Mouse (Mus musculus) bone marrow, adult 2 months (tissue): ENCODE measurements at regions not wholly inside any gene's neighbourhood (a gene's known extent, or its start where the extent isn't known, plus 50 kb on each side); places are given as distances from the start of the nearest gene placed in this dataset.

ENCODE experiments used
- H3K27ac ChIP-seq: fragments of 200-500 bp; 2 replicates; pipeline ENCODE4 v1.5.1; 2012; ENCODE audit warnings: low read depth, mild to moderate bottlenecking, control low read depth, inconsistent platforms, low read length; ENCODE audit not compliant: control insufficient read depth, poor library complexity, insufficient read depth
- H3K4me1 ChIP-seq: fragments of 200-500 bp; 2 replicates; pipeline ENCODE4 v1.6.1; 2011; ENCODE audit warnings: low read length; ENCODE audit not compliant: control insufficient read depth, insufficient read depth
- H3K4me3 ChIP-seq: fragments of 200-500 bp; replicated peaks from 2 replicates; pipeline ENCODE3; 2011; ENCODE audit warnings: mild to moderate bottlenecking, low read depth, low read length, control low read depth; ENCODE audit not compliant: control insufficient read depth
- CTCF ChIP-seq: fragments of 200-500 bp; IDR thresholded peaks from 2 replicates; pipeline ENCODE4 v1.5.1; 2011; ENCODE audit warnings: low read length, control low read depth; ENCODE audit not compliant: control insufficient read depth, insufficient read depth
- POLR2A ChIP-seq: fragments of 200-500 bp; IDR thresholded peaks from 2 replicates; pipeline ENCODE4 v1.6.1; 2011; ENCODE audit warnings: low read depth, mild to moderate bottlenecking, control low read depth, low read length, borderline replicate concordance; ENCODE audit not compliant: control insufficient read depth
- WGBS: fragments of 180-500 bp; shearing (Covaris S2); methylation state at CpG from one replicate; pipeline ENCODE4 v1.1.7; 2018; 5-methylcytosine and 5-hydroxymethylcytosine counted together

DNA sequence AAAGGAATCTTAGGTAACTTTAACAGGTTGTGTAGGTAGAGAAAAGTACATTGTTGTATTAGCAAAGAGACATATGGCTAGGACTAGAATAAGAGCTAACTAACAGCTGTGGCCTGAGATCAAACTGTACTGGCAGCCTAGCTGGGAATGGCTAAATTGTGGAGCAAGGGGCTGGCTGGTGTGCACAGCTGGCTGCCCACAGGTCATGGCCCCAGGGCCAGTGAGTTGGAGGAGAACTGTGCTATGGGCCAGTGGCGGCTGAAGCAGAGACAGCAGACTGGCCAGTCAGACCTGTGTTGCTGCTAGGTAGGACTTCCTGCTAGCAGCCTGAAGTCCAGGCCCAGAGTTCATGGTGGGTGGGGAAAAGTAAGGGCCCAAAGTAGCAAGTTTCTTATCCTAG is 394.6 kb downstream of the Hace1 start:
- WGBS: 94% methylated on average over 1 of the region's 1 CpGs
- Histone ChIP-seq H3K4me3 (no peak overlapping the region), H3K4me1 (no peaks in the 10 kb centered on the region), H3K27ac (no peak overlapping the region)
- TF ChIP-seq POLR2A (no peak), CTCF (no peak)

DNA sequence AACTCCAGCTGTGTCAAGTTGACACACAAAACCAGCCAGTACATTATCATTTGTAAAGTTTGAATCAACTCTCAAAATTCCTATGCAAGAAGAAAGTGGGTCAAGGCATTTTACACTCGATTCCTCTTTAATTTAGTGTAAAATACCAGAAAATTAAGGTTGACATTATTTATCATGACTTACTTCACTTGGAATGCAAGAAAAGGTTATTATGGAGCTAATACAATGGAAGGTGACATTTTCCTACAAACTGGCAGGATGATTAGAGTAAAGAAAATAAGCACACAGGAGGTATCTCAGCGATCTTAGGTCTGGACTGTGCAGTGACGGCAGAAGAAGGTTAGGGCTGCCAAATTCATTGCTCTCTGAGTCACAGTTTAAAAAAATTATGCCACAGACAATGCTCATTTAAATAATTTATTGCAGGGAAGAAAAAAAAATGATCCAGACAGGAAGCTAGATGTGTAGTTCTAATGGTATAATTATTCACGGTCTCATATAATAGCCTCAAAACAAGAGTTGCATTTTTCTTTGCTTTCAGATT is 405.2 kb downstream of the Hace1 start:
- Histone ChIP-seq H3K4me3 (no peak overlapping the region), H3K27ac (no peak overlapping the region), H3K4me1 (no peaks in the 10 kb centered on the region)
- TF ChIP-seq POLR2A: no peak
- no peak for TF ChIP-seq CTCF
- 55% methylated on average over 4 of the region's 4 CpGs for WGBS

DNA sequence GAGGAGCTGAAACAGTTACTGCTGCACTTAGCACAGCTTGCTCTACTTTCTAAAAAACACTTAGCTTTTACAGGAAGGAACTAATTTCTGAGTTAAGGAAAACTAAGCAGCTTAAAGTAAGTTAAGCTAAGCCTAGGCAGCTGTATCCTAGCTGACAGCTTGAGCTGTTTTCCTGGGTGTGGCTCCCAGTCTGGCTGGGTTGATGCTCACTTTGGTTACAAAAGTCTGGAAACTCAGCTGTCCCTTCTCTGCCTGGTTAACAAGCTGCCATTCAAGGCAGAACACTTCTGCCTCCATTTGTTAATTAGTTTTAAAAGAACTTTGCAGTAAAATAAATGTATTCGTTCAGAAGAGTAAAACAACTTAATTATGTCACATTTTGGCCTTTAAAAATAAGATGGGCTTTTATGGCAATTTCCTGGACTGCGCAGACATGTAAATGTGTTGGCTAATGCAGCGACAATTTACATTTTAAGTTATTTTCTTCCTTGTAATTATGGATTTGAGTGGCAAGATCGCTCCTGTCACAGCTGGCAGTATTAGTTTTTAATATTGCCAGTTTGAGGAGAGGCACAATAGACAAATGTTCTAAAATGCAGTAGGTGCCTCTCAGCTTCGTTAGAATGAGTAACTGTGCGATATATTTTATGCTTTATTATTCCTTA is 406.2 kb downstream of the Hace1 start:
- H3K27ac ChIP-seq: no peak overlapping the region
- no peak overlapping the region for H3K4me3 ChIP-seq
- WGBS: 69% methylated on average over 6 of the region's 6 CpGs
- TF ChIP-seq CTCF (no peak), POLR2A (no peak)
- no peaks in the 10 kb centered on the region for H3K4me1 ChIP-seq

DNA sequence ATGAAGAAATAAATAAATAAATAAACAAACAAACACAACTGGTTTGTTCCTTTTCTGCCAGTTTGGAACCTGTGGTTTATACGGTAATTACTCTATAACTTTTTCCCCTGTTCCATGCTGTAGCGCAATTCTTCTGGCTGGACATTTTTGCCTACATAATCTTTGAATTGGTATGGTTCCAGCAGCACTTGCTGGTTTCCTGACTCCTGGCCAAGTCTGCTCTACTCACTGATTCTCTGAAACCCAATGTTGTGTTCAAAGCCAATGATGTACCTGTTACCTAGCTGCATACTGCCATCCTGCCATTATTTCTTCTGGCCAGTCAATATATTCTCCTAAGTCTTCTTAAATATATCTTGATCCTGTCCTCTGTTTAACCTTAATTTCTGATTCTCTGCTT is 408.7 kb downstream of the Hace1 start:
- H3K4me1 ChIP-seq: no peaks in the 10 kb centered on the region
- 82% methylated on average over 2 of the region's 2 CpGs for WGBS
- no peak overlapping the region for H3K4me3 ChIP-seq
- no peak overlapping the region for H3K27ac ChIP-seq
- no peak for TF ChIP-seq POLR2A
- TF ChIP-seq CTCF: no peak

DNA sequence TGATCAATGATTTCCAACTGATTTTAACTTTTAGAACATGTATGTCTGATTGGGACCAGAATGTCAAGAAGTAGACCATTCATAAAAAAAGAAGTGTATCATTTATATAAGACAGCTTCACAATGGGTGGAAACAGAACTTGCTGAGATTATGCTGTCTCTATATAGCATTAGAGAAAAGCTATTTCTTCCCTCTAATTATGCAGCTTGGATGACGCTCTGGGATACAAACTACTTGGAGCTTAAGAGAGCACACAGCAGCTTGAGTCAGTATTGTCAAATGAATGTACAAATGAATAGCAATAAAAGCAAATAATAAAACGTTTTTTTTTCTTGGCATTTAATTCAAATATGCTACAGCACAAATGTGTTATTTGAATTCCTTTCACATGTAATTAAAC is 428.7 kb downstream of the Hace1 start:
- Histone ChIP-seq H3K4me1 (no peaks in the 10 kb centered on the region), H3K4me3 (no peak overlapping the region), H3K27ac (no peak overlapping the region)
- no peak for TF ChIP-seq CTCF
- WGBS: 59% methylated on average over 2 of the region's 2 CpGs

DNA sequence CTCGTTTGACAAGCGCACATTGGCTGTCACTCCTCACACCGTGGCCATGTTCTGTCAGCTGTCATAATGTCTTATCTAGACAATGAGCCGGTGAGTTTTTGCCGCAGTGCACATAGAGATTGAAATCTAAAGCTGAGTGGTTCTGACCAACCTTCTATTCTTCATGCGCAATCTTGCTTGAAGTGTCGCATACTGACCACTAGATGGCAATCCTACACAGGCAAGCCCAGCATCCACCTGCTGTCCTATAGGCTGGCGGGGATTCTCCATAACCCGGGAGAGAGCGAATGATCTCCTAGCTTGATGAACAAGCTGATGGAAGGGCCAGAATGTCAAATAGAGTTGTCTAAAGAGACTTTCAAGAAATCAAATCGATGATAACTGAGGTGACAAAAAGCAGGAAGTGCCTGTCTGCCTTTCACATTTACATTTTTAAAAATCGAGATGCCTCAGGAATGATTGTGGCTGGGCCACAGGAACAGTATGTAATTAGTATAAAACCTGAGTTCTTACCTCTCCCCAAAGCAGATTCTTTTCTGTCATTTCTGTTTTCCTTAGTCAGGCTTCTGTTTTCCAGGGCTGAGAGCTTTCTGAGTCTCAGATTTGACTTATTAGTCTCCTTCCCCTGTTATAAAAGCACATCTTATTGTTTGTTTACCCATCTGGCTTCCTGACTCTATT is 434.4 kb downstream of the Hace1 start:
- Histone ChIP-seq H3K4me1 (no peaks in the 10 kb centered on the region), H3K27ac (no peak overlapping the region), H3K4me3 (no peak overlapping the region)
- 13% methylated on average over 12 of the region's 12 CpGs for WGBS
- TF ChIP-seq POLR2A (no peak), CTCF (peak; percentile 57)

DNA sequence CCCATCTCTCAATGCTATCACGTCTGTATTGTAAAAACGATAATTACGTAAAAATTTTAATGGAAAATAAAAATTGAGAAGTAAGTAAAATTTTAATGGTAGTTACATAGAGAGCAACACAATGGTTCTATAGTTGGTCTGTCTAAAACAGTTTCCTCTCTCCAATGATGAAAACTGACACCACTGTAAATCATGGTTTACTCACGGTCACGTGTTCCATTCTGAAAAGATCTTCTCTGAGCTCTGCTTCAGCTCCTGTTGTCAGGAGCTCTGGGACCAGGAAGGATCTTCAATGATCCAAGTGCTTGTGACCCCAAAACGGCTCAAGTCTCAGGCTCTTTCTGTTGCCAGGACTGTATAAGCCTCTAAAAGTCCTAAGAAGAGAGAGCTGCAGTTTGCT is 435.0 kb downstream of the Hace1 start:
- no peak overlapping the region for H3K27ac ChIP-seq
- WGBS: 58% methylated on average over 6 of the region's 6 CpGs
- no peak overlapping the region for H3K4me3 ChIP-seq
- TF ChIP-seq POLR2A (no peak), CTCF (no peak)
- H3K4me1 ChIP-seq: no peaks in the 10 kb centered on the region

DNA sequence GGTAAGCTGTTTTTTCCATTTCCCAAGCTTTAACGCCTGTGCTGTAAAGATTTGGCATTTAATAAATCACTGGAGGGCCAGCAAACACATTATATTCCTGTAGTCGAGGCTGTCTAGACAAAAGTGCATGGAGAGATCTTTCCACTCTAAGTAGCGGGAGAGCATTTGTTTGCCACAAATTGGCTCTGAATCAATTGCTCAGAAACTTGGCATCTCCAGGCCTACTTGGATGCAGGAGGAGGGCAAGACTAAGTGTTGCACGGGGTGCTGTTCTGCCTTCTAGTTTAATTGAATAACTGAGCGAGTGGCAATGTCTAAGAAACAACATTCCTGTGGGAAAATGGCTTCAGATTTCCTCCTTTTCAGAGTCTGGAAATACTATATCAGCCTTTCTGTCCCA is 438.7 kb downstream of the Hace1 start:
- TF ChIP-seq POLR2A (no peak), CTCF (no peak)
- WGBS: 61% methylated on average over 5 of the region's 5 CpGs
- H3K4me1 ChIP-seq: no peaks in the 10 kb centered on the region

DNA sequence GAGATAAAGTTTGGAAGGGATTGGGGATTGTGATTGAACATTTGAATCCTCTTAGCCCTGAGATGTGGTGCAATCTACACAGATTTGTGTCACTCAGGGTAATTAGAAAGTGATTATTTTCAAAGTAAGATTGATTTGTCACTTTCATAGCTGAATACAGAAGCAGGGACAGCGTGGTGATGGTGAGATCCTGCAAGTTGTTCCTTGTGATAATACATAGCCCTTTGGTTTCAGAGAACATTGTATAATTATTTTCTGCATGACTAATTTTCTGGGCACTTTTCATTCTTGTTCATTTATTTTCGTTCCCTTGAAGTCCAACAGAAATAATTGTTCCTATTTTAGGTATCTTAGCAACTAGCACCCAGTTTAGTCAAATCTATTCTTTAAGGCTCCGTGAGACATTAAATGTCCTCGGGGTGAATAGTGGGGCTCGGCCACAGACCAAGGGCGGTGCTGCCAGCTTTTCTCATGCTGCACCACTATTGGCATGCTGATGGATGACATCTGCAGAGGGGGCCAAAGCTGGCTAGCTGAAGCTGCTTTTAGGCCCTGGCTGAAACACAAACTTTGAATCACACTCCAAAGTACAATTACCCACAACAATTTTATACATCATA is 468.0 kb downstream of the Hace1 start:
- Histone ChIP-seq H3K4me1 (no peaks in the 10 kb centered on the region), H3K27ac (no peak overlapping the region), H3K4me3 (no peak overlapping the region)
- 72% methylated on average over 6 of the region's 6 CpGs for WGBS
- TF ChIP-seq CTCF: no peak
- no peak for TF ChIP-seq POLR2A

More for the DNA sequence above, 438.7 kb downstream of the Hace1 start:
- Histone ChIP-seq H3K4me3 (no peak overlapping the region), H3K27ac (no peak overlapping the region)
